Mouse (Mus musculus) kidney, postnatal 36 days (tissue): ENCODE results near the gene Crisp1.

Experiments used
- DNase-seq, 2 experiments: peaks; one replicate each; pipeline ENCODE4 v3.0.0; 2021 to 2022; ENCODE audit warnings: mixed read lengths in 2 of 2

Crisp1 gene

GRCm38 (mm10) chr17:40319062-40319461 is at the start of gene Crisp1:
Gene Crisp1, minus strand, starts transcription at chr17:40319207.
- DNase-seq, result no peak

- DNase-seq, result peak in 1 of 2 experiments; percentile 2
Measured at GRCm38 (mm10) chr17:40342497-40343009, 23.5 kb upstream of the Crisp1 start.

GRCm38 (mm10) chr17:40285435-40285834 is 33.6 kb downstream of the Crisp1 start:
- DNase-seq, result no peak

GRCm38 (mm10) chr17:40275519-40275918 is 43.5 kb downstream of the Crisp1 start:
- no peak for DNase-seq

GRCm38 (mm10) chr17:40274906-40275470 is 44.0 kb downstream of the Crisp1 start:
- DNase-seq, result no peak

GRCm38 (mm10) chr17:40252487-40252886 is 66.5 kb downstream of the Crisp1 start:
- no peak for DNase-seq
